Mouse (Mus musculus) G1E (cell line): ENCODE measurements around the gene Apba3.

ENCODE experiments used
- CTCF ChIP-seq: IDR thresholded peaks from 2 replicates; pipeline ENCODE4 v1.5.1; 2012; ENCODE audit warnings: low read depth, low read length, inconsistent platforms, mixed read lengths
- GATA1 ChIP-seq: IDR thresholded peaks from 2 replicates; pipeline ENCODE4 v1.6.1; 2012; ENCODE audit warnings: borderline replicate concordance, low read length, inconsistent platforms, mixed read lengths

DNA sequence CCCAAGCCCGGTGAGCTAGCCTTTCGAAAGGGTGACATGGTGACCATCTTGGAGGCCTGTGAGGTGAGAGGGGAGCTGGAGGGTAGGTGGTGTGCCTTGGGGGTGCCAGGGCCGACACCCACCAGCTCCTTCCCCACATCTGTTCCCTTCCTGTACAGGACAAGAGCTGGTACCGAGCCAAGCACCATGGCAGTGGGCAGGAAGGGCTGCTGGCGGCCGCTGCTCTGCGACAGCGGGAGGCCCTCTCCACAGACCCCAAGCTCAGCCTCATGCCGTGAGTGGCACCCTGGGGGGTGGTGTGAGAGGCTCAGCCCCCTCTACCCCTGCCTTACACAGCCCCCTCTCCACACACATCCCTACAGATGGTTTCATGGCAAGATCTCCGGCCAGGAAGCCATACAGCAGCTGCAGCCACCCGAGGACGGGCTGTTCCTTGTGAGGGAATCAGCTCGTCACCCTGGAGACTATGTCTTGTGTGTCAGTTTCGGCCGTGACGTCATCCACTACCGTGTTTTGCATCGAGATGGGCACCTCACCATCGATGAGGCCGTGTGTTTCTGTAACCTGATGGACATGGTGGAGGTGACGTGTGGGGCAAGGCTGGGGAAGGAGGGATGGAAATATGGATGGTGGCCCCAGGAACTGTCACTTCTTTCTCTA, 7.4 kb upstream of the Apba3 start:
- no peak for TF ChIP-seq CTCF
- no peak for TF ChIP-seq GATA1
